Mouse (Mus musculus) spleen, adult 2 months (tissue): Measurements from ENCODE around the gene Atg7.

Experiments
- CTCF ChIP-seq: fragments of 200-500 bp; IDR thresholded peaks from 2 replicates; pipeline ENCODE4 v1.5.1; 2011; ENCODE audit warnings: mild to moderate bottlenecking, inconsistent platforms; ENCODE audit not compliant: insufficient read depth, insufficient read length, insufficient replicate concordance; ENCODE audit errors: extremely low read depth
- POLR2A ChIP-seq: fragments of 200-500 bp; IDR thresholded peaks from 2 replicates; pipeline ENCODE4 v1.6.1; 2011; ENCODE audit warnings: low read depth, low read length, inconsistent platforms

- no peak for TF ChIP-seq CTCF
- TF ChIP-seq POLR2A: no peak
These were observed 239.8 kb downstream of the Atg7 start for GRCm38 (mm10) chr6:114882675-114883074.
